Comparison of ENCODE assay signal across 8 mouse cellular contexts in the genomic region with DNA sequence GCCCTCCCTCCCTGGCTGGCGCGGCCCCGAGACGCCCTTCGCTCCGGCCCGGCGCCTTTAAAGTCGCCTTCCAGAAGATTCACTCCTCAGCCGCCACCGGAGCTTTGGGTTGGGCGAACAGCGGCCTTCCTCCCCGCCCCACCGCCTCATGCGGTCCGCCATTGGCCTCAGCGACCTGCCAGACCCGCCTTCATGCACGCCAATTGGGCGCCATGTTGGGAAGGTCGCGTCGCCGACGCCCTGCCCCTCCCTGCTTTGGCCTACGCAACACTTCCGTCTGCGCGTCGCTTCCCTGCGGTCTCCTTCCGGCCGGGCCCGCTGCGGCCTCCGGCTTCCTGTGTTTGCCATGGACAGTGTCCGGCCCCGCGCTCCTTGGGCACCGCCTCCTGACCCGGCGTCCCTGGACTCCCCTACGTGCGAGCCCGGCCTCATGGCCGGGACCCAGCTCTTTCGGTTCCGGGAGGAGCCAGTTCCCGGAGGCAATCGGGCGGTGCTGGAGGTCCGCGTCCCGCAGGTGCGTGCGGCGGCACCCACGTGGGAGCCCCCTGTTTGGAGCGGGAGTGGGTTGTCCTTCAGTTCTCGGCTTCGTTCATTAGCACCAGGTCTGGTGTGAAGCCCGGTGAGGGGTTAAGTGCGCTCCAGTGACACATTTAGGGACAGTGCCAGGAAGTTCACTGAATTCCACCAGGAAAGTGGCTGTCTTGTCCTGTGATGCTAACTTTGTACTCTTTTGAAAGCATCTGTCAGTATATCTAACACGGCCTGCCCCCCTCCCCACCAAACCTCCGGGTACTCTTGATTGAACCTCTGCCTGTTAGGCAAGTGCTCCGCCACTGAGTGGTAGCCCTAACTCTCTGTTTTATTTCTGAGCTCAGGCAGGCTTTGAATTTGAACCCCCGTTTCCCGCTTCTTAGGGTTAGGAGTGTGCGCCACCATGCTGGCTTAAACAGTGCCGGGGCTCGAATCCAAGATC. TPM values are rescaled to one million over a fixed set of nuclear protein-coding genes. Genes with fewer than 3 reads are reported as not detected.
DNase-seq lines count a peak whose midpoint lies in the region; ATAC-seq and TF ChIP-seq lines count a peak whose summit lies in the region.

Mettl23 (plus strand) TSS at position 18 of the 973 bp plus-strand sequence.
Jmjd6 (minus strand) TSS at position 189 of the 973 bp plus-strand sequence.

- peak within 1 kb of the TSS; percentile 97 for H3K4me3 ChIP-seq in bone marrow, adult 2 months (replicated peaks; ENCODE audit: control insufficient read depth, low read depth, low read length)
- H3K4me3 ChIP-seq in embryonic facial prominence, embryonic 15.5 days (replicated peaks): peak within 1 kb of the TSS; percentile 73
- peak within 1 kb of the TSS; percentile 86 for H3K4me3 ChIP-seq in limb, embryonic 14.5 days (replicated peaks; ENCODE audit: low read length)
- H3K4me3 ChIP-seq in midbrain, postnatal 0 days (ENCODE audit: low read depth, low read length): peak within 1 kb of the TSS; percentile 86

- H3K4me2 ChIP-seq in embryonic facial prominence, embryonic 15.5 days (replicated peaks): peak within 1 kb of the TSS; percentile 71
- H3K4me2 ChIP-seq in limb, embryonic 14.5 days (replicated peaks; ENCODE audit: low read depth, low read length, severe bottlenecking): peak within 1 kb of the TSS; percentile 93
- H3K4me2 ChIP-seq in midbrain, postnatal 0 days (ENCODE audit: low read depth, low read length, poor library complexity, severe bottlenecking): peak within 1 kb of the TSS; percentile 84

- ATAC-seq in embryonic facial prominence, embryonic 15.5 days (ENCODE audit: insufficient number of reproducible peaks, low FRiP score, low TSS enrichment, low read depth): peak; percentile 97
- peak; percentile 94 for ATAC-seq in limb, embryonic 14.5 days (ENCODE audit: low FRiP score, low read depth)
- ATAC-seq in midbrain, postnatal 0 days (ENCODE audit: low FRiP score): peak; percentile 95

- H3K27ac ChIP-seq in bone marrow, adult 2 months (ENCODE audit: control insufficient read depth, insufficient read depth, low read depth, low read length, poor library complexity): peak within 1 kb of the TSS; percentile 95
- peak within 1 kb of the TSS; percentile 97 for H3K27ac ChIP-seq in embryonic facial prominence, embryonic 15.5 days (replicated peaks)
- H3K27ac ChIP-seq in limb, embryonic 14.5 days (replicated peaks; ENCODE audit: low read depth, low read length): peak within 1 kb of the TSS; percentile 97
- H3K27ac ChIP-seq in midbrain, postnatal 0 days (ENCODE audit: low read depth, low read length): peak within 1 kb of the TSS; percentile 95

- no peaks in the 10 kb centered on the region for H3K9me3 ChIP-seq in embryonic facial prominence, embryonic 15.5 days (replicated peaks)
- no peaks in the 10 kb centered on the region for H3K9me3 ChIP-seq in limb, embryonic 14.5 days (ENCODE audit: control insufficient read depth, low read length)
- H3K9me3 ChIP-seq in midbrain, postnatal 0 days (ENCODE audit: low read length): no peaks in the 10 kb centered on the region

- WGBS in bone marrow, adult 2 months: under 1% methylated on average over 72 of the region's 72 CpGs
- WGBS in embryonic facial prominence, embryonic 15.5 days: under 1% methylated on average over 72 of the region's 72 CpGs
- WGBS in limb, embryonic 14.5 days: 2% methylated on average over 53 of the region's 72 CpGs
- WGBS in midbrain, postnatal 0 days: under 1% methylated on average over 68 of the region's 72 CpGs

- H3K36me3 ChIP-seq in embryonic facial prominence, embryonic 15.5 days: peaks cover 37% of the 10 kb centered on the region
- H3K36me3 ChIP-seq in limb, embryonic 14.5 days (ENCODE audit: control insufficient read depth, insufficient read depth, low read length): peaks cover 50% of the 10 kb centered on the region
- H3K36me3 ChIP-seq in midbrain, postnatal 0 days (ENCODE audit: insufficient read depth, low read length): peaks cover 24% of the 10 kb centered on the region

- no peak for TF ChIP-seq CTCF in bone marrow, adult 2 months (IDR thresholded peaks at IDR 0.05; ENCODE audit: control insufficient read depth, insufficient read depth, low read length)
- no peak for TF ChIP-seq CTCF in midbrain, postnatal 0 days (IDR thresholded peaks at IDR 0.05)

- peak; percentile 98 for DNase-seq in 416B (ENCODE audit: low read depth)
- peak; percentile 97 for DNase-seq in heart, adult 8-10 months (ENCODE audit: low spot score)
- DNase-seq in kidney, adult 9 months: peak; percentile 99
- DNase-seq in limb, embryonic 14.5 days (ENCODE audit: low spot score): peak; percentile 96
- peak; percentile 98 for DNase-seq in midbrain, postnatal 0 days (ENCODE audit: low spot score)
- DNase-seq in spleen, postnatal 14 days (ENCODE audit: low spot score in 2 of 2): peak; percentile 93 to 94

- peaks cover 1% of the 10 kb centered on the region; the same call in 1 of the 2 replicates for H3K4me1 ChIP-seq in bone marrow, adult 2 months (ENCODE audit: control insufficient read depth, insufficient read depth, low read length)
- H3K4me1 ChIP-seq in embryonic facial prominence, embryonic 15.5 days: peaks cover 46% of the 10 kb centered on the region
- peaks cover 29% of the 10 kb centered on the region for H3K4me1 ChIP-seq in limb, embryonic 14.5 days (ENCODE audit: control insufficient read depth, insufficient read depth, low read length)
- peaks cover 3% of the 10 kb centered on the region; the same call in 1 of the 2 replicates for H3K4me1 ChIP-seq in midbrain, postnatal 0 days (ENCODE audit: insufficient read depth, low read length)

- no peaks in the 10 kb centered on the region for H3K27me3 ChIP-seq in embryonic facial prominence, embryonic 15.5 days
- no peaks in the 10 kb centered on the region for H3K27me3 ChIP-seq in limb, embryonic 14.5 days (ENCODE audit: control insufficient read depth, insufficient read depth, low read length)
- no peaks in the 10 kb centered on the region for H3K27me3 ChIP-seq in midbrain, postnatal 0 days (ENCODE audit: insufficient read depth, low read length)

- TF ChIP-seq POLR2A in bone marrow, adult 2 months (IDR thresholded peaks at IDR 0.05; ENCODE audit: borderline replicate concordance, control insufficient read depth, low read depth, low read length): no peak; the same call in 1 of the 2 replicates
- peak; percentile 36; the same call in 1 of the 2 replicates for TF ChIP-seq POLR2A in limb, embryonic 14.5 days (IDR thresholded peaks at IDR 0.05; ENCODE audit: borderline replicate concordance, extremely low read depth, insufficient read depth, insufficient read length)

- peak within 1 kb of the TSS; percentile 71 for H3K9ac ChIP-seq in embryonic facial prominence, embryonic 15.5 days
- peak within 1 kb of the TSS; percentile 85 for H3K9ac ChIP-seq in limb, embryonic 14.5 days (ENCODE audit: low read depth, low read length, severe bottlenecking)
- H3K9ac ChIP-seq in midbrain, postnatal 0 days (replicated peaks; ENCODE audit: low read length, poor library complexity, severe bottlenecking): peak within 1 kb of the TSS; percentile 81

RNA-seq across cellular contexts. Expression of gene Mettl23, which starts in this region (rescaled TPM):
- 21.3 and 52.9 TPM in 2 replicates for polyA plus RNA-seq in bone marrow, adult 2 months (2011; ENCODE audit: insufficient read depth, insufficient read length, low replicate concordance, missing spikeins)
- polyA plus RNA-seq in embryonic facial prominence, embryonic 15.5 days (2015; fragmentation: Nextera tagmentation; extraction: Ambion mirVana): 75.9 and 79.9 TPM in 2 replicates
- 10 to 100 TPM; 36.9 to 38.6 (median 38.1) TPM for total RNA-seq in heart, adult 8-10 months (2022)
- 51.0 and 54.9 TPM in 2 replicates for polyA plus RNA-seq in limb, embryonic 14.5 days (2012; rRNA removed)
- 77.9 and 84.1 TPM in 2 replicates for polyA plus RNA-seq in limb, embryonic 14.5 days (2014; fragmentation: Nextera tagmentation; extraction: Ambion mirVana)
- total RNA-seq in midbrain, postnatal 0 days (2014; rRNA removed): 28.9 and 32.2 TPM in 2 replicates
- 47.4 and 48.4 TPM in 2 replicates for polyA plus RNA-seq in midbrain, postnatal 0 days (2015; fragmentation: Nextera tagmentation; extraction: Ambion mirVana)

RNA-seq across cellular contexts. Expression of gene Jmjd6, which starts in this region (rescaled TPM):
- 17.3 and 41.8 TPM in 2 replicates for polyA plus RNA-seq in bone marrow, adult 2 months (2011; ENCODE audit: insufficient read depth, insufficient read length, low replicate concordance, missing spikeins)
- polyA plus RNA-seq in embryonic facial prominence, embryonic 15.5 days (2015; fragmentation: Nextera tagmentation; extraction: Ambion mirVana): 74.1 and 79.1 TPM in 2 replicates
- total RNA-seq in heart, adult 8-10 months (2022): 10 to 100 TPM; 28.5 to 39.4 (median 35.9) TPM
- polyA plus RNA-seq in limb, embryonic 14.5 days (2012; rRNA removed): 51.2 and 57.0 TPM in 2 replicates
- polyA plus RNA-seq in limb, embryonic 14.5 days (2014; fragmentation: Nextera tagmentation; extraction: Ambion mirVana): 68.0 and 77.8 TPM in 2 replicates
- total RNA-seq in midbrain, postnatal 0 days (2014; rRNA removed): 38.1 and 43.6 TPM in 2 replicates
- 48.8 and 49.8 TPM in 2 replicates for polyA plus RNA-seq in midbrain, postnatal 0 days (2015; fragmentation: Nextera tagmentation; extraction: Ambion mirVana)

Comparison
In these comparisons a context has a peak if more than half of its experiments do, and no peak if none do; other contexts are left out.
1. Peak in every context shown above with its lines: DNase-seq, ATAC-seq, H3K4me3 ChIP-seq and H3K27ac ChIP-seq.